Mouse (Mus musculus): Measurements from ENCODE around the gene Pamr1. TPM values are rescaled to one million over a fixed set of nuclear protein-coding genes. Genes with fewer than 3 reads are reported as not detected.
A peak's percentile ranks its signal among the peaks of the same experiment; 100 is the strongest.

Gene Pamr1
- total RNA-seq, 2 experiments from 2014 or later = 58.4 to 62.8 TPM

DNA sequence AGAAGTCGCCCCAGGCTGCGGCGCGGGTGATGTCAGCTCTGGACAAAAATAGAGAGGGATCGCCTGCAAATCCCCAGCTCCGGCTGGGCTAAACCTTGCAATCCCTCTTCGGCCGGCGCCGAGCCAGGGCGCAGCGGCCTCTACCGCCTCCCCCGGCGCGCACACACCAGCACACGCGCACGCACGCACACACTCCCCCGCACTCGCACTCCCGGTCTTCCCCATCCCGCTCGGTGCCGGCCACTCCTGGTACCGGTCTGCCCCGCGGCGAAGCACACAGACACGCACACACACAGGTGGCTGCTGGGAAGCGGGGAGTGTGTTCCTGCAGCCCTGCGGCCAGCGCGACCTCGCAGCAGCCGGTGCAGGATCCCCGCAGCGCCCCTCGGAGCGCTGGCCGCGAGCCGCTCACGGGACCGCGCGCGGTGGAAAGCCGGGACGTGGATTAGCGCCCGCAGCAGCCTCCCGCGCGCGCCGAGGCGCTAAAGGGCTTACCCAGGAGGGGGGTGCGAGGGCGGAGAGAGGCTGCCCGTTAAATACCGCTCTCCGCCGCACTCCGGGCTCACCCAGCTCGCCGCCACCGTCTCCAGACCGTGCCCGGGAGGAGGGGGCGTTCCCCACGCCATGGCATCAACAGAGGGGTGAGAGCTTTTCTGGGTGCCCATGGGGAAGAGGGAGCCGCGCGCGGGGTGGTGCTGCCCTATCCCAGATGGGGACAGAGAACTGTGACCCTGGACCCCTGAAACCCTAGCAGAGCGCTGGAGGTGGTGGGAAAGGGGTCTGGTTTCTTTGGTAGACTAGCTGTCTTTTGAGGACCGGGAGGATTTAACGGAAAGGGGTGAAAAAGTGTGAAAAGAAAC lies 109.1 kb downstream of the Pamr1 start:
- DNase-seq (ENCODE audit: low spot score in 2 of 2) = peak; percentile 22 to 46

GRCm38 (mm10) chr2:102659521-102659830 lies 109.7 kb downstream of the Pamr1 start:
- DNase-seq (ENCODE audit: low spot score in 2 of 2) = peak in 1 of 2 experiments; percentile 35

GRCm38 (mm10) chr2:102661052-102661451 lies 111.2 kb downstream of the Pamr1 start:
- no peak for DNase-seq (ENCODE audit: low spot score in 2 of 2)

DNA sequence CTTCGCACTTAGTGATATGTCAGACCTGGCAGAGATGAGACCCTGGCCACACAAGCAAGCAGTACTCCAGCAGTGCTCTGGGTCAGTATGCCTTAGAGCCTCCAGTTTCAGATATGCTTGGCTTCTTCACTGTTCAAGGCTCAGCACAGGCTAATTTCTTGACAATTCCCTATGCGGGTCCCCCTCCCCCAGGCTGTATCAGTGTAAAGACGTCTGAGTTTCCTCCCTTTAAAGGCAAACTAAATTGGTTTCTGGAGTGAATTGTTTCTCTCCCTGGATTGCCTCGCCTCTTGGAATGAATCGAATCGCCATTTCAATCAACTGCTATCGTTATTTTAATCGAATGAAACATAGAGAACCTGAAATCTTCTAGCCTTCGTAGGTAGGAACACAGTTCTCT lies 113.1 kb downstream of the Pamr1 start:
- DNase-seq (ENCODE audit: low spot score in 2 of 2) = no peak

DNA sequence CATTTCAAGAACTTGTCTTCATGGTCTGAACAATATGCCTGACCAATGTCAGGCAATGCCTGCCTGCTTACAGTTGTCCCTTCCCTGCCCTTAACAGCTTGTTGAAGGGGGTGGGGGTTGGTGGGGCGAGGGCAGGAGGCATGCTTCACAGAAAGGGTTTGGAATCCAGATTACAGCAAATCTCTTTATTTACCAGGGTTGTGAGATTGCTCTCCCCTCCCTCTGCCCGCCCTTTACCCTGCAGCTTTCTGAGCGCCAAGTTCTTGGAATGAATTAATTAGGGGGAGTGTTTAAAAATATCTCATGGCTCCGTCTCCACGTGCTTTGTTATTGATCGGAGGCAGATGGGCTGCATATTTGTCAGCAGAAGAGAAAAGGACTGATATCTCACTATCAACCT lies 113.5 kb downstream of the Pamr1 start:
- no peak for DNase-seq (ENCODE audit: low spot score in 2 of 2)

DNA sequence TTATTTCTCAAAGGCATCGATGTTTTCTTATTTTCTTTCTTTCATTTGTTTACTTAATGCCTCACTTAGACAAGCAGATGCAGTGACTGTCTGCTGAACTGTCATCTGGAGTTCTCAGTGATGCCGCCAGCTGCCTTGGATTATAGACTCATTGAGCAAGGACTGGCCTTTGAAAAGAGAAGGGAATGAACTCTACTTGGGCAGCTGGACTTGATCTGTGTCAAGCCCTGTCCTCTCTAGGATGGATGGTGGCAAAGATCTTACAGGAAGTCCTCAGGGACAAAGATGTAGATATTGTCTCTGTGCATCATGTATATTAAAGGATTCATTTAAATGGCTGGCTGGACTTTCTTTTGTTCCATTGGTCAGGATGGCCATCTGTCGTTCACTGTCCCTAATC lies 114.1 kb downstream of the Pamr1 start:
- DNase-seq (ENCODE audit: low spot score in 2 of 2) = no peak

DNA sequence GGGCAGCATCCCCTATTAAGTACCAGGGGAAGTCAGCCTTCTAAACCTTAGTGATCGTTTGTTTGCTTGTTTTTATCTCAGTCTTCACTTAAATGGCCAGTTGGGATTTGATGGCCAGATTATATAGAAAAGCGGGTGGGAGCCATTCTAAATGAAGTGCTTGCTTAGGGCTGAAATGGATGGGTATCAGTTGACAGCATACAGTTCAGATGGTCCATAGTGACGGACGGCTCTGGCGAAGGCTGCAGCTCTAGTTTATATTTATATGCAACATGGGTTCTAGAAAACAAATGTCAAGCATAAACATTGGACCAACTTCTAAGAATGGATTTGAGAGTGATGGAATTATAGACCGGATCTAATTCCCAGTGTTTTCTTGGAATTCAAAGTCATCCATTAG lies 118.2 kb downstream of the Pamr1 start:
- DNase-seq (ENCODE audit: low spot score in 2 of 2) = no peak

DNA sequence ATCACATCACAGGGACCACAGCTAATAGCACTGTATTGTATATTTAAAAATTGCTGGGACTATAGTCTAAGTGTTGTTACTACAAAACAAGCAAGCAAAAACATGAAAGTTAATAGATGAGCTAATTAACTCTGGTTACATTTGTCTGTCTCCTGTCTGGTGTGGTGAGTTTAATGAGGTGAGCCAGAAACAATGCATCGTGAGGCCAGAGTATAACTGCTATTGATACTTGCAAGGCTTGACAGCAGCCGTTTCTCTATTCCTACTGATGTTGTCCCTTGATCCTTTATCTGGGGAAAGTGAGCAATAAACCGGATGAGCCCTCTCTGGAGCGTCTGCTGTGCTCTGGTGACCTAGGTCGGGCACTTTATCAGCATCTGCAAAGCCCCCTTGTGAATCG lies 119.8 kb downstream of the Pamr1 start:
- no peak for DNase-seq (ENCODE audit: low spot score in 2 of 2)

DNA sequence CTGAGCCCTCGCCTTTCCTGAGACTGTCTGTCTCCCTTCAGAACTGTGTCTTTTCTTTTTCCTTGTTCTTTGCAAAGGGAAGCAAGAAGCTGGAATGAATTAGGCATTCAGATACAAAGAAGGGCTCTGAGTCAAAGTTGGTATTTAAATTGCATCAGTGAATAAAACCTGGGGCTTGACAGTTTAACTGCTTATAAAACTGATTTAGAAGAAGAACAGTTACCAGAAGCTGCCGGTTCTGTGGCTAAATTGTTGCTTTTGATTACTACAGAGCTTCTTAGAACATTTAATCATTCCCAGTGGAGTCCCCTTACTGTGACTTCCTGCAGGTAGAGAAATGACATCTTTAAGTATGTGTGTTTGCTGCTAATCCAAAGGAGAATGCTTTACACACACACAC lies 124.8 kb downstream of the Pamr1 start:
- no peak for DNase-seq (ENCODE audit: low spot score in 2 of 2)

- DNase-seq (ENCODE audit: low spot score in 2 of 2) = peak in 1 of 2 experiments; percentile 56
Measured at GRCm38 (mm10) chr2:102675275-102675674, 125.5 kb downstream of the Pamr1 start.

DNA sequence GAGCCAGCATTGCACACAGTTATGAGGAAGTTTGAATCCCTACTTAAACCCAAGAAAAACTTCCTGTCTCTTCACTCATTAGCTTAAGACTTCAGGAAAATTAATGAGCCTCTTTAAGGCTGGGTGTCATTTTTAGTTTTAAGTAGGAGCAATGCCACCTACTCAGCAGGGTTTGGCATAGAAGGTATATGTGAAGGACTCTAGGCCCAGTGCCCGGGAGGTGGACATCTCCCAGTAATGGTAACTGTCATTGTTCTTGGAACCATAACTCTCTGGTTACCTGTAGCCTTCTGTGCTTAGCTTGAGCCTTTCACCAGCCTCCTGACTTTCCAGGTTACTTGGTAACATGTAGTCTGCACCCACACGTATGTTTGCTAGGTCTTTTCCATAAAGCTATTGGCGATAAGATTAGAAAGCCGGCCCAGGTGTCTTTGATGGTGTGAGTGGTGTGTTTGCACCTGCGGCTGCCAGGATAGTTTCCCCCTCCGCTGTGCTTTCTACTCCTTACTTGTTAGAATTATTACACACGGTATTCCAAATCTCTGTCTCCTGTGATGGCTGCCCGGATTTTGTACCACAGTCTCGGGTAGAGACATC lies 127.0 kb downstream of the Pamr1 start:
- DNase-seq (ENCODE audit: low spot score in 2 of 2) = no peak

DNA sequence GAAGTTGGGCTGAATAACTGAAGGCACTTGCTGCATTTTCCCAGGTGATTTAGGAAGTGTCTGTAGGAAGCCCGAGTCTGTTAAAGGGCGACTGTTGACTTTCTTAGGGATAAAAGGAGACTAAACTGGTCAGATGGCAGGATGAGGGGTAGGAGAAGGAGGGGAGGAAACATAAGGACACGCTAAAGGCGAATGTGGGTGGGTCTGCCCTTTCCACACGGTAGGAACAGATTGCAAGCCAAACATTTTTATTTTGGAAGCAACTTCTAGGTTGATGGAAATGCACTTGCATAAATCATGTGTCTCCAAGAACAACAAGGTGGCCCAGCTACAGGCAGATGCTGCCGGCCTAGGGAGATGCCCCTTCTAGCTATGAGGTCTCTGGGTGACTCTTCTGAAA lies 127.6 kb downstream of the Pamr1 start:
- no peak for DNase-seq (ENCODE audit: low spot score in 2 of 2)

DNA sequence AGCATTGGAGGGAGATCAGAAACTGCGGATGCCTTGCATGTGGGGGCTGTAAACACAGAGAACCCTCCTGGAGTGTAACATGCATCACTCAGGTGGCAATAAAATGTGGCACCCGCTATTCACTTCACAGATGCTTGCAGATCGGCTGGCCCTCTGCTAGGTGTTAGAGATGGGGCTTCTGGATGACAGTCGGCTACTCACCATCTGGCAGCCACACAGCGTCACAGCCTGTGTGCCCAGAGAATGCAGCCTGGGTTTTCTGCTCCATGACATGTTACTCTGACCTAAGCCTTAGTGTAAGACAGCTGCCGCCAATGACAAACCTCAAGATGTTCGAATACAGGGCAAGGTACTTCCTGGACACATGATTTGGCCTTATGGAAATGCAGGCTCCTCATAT lies 131.5 kb downstream of the Pamr1 start:
- no peak for DNase-seq (ENCODE audit: low spot score in 2 of 2)

DNA sequence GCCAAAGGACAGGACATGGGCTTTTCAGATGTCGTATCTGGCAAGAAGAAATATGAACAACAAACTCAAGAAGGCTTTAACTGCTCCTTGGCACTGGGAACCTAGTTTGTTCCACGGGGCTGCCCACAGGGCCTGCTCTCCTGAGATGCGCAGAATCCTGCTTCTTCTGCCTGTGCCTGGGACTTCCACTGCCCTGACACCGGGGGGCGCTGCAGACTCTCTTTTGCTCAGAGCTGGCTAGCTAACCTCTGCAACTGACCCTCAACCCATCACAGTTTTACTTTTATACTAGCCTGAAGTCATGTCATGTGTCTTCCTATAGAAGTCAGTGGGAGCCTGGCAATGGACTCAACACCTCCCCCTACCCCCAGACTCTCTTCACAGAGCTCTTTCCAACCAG lies 132.4 kb downstream of the Pamr1 start:
- peak; percentile 52 to 67 for DNase-seq (ENCODE audit: low spot score in 2 of 2)

- no peak for DNase-seq (ENCODE audit: low spot score in 2 of 2)
Measured at GRCm38 (mm10) chr2:102685371-102686107, 135.7 kb downstream of the Pamr1 start.

DNA sequence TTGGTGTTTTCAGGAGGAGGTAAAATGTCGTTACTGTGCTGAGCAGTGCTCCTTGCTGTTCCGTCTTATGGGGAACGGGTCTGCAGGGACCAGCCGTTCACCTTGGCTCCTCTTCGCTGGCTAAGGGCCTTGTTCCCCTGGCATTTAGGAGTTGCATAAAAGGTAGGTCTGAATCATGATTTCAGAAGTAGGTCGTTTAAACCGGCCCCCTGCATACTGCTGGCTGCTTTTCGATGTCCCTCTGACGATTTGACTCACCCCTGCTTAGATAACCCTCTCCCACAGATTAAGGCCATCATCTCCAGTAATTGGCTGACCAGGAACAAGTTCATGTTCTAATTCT lies 136.3 kb downstream of the Pamr1 start:
- DNase-seq (ENCODE audit: low spot score in 2 of 2) = no peak

Other genes starting within 250 kb of the Pamr1 start
- 10 to 100 TPM; 41.5 to 43.7 TPM for gene Trim44, start 142.2 kb upstream of the Pamr1 start, total RNA-seq (2021)
- 1 to 10 TPM; 7.2 to 7.3 TPM for gene Fjx1, start 97.5 kb upstream of the Pamr1 start, total RNA-seq (2021)
- gene Slc1a2, start 108.6 kb downstream of the Pamr1 start, total RNA-seq (2021) = 1 to 10 TPM; 1.2 to 1.3 TPM

All from gastrocnemius, postnatal 4 days (tissue).